Mouse (Mus musculus) stomach, postnatal 0 days (tissue): ENCODE results near the gene Sparc.

ENCODE experiments used
- CTCF ChIP-seq: IDR thresholded peaks from 2 replicates; pipeline ENCODE4 v1.5.1; 2016; ENCODE audit warnings: antibody characterized with exemption, low read depth, mild to moderate bottlenecking, moderate library complexity
- EP300 ChIP-seq: optimal IDR thresholded peaks from 2 replicates; pipeline ENCODE3; 2016; ENCODE audit warnings: antibody characterized with exemption

DNA sequence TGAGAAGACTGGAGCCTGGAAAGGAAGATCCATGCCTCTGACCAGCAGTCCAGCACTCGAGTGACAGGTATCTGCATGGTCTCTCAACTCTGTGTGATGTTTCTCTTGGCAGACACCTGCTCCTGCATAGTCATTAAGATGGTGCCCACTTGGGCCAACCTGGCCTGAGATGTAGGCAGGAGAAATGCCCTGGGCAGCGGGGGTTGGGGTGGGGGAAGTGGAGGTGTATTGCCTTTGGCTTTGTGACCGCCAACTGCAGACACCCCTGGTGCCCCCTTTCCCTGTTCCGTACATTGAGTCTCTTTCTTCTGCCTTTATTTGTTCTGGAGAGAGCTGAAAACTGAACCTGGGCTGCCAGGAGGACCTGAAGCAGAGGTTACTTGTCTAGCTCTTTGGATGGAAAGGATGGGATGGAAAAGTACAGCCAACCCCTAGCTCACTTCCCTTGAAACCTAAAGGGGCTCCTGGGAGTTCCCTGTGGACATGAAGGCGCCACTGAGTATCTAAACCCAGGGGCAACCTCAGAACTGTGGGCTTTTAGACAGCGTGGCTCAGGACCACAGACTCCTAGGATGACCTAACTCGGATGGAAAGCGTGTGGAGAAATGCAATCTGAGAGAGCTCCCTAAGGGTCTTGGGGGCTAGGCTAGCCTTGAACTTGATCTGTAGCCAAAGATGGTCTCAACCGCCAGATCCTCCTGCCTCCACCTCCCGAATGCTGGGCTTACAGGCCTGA is 10.1 kb downstream of the Sparc start:
- TF ChIP-seq CTCF (no peak), EP300 (no peak)
